Mouse (Mus musculus) myocyte (in vitro differentiated cells): ENCODE results near the gene Spata7.

Experiments used
- CEBPB ChIP-seq: IDR thresholded peaks from 2 replicates; pipeline ENCODE4 v1.6.1; 2011; ENCODE audit warnings: mild to moderate bottlenecking, moderate library complexity; ENCODE audit not compliant: poor library complexity, insufficient read depth, severe bottlenecking
- E2F4 ChIP-seq: IDR thresholded peaks from one replicate; pipeline ENCODE4 v1.6.1; 2011; ENCODE audit warnings: mild to moderate bottlenecking, control low read depth, moderate library complexity; ENCODE audit not compliant: insufficient read depth
- MAX ChIP-seq: IDR thresholded peaks from one replicate; pipeline ENCODE4 v1.6.1; 2011; ENCODE audit warnings: low read depth, mild to moderate bottlenecking, control low read depth
- MYOD1 ChIP-seq, 3 experiments: IDR thresholded peaks; one replicate each; pipeline ENCODE4 v1.6.1; 2011; ENCODE audit warnings: control low read depth in 2 of 3, low read depth in 2 of 3, mild to moderate bottlenecking in 2 of 3, moderate library complexity in 1 of 3; ENCODE audit not compliant: insufficient read length in 2 of 3, control insufficient read depth in 1 of 3
- MYOG ChIP-seq, 3 experiments: IDR thresholded peaks; one replicate each; pipeline ENCODE4 v1.6.1; 2011; ENCODE audit warnings: control low read depth in 2 of 3, low read depth in 2 of 3, mild to moderate bottlenecking in 2 of 3; ENCODE audit not compliant: insufficient read length in 2 of 3, control insufficient read depth in 1 of 3, insufficient read depth in 1 of 3
- POLR2A ChIP-seq: IDR thresholded peaks from one replicate; pipeline ENCODE4 v1.6.1; 2011; ENCODE audit warnings: low read depth, mild to moderate bottlenecking, control low read depth, moderate library complexity; ENCODE audit not compliant: insufficient read length
- POLR2AphosphoS2 ChIP-seq: IDR thresholded peaks from one replicate; pipeline ENCODE4 v1.6.1; 2011; ENCODE audit warnings: low read depth, control low read depth; ENCODE audit not compliant: insufficient read length
- SRF ChIP-seq: IDR thresholded peaks from one replicate; pipeline ENCODE4 v1.6.1; 2011; ENCODE audit warnings: low read depth; ENCODE audit not compliant: control insufficient read depth, insufficient read length
- TCF12 ChIP-seq: IDR thresholded peaks from one replicate; pipeline ENCODE4 v1.6.1; 2011; ENCODE audit warnings: mild to moderate bottlenecking, control low read depth; ENCODE audit not compliant: poor library complexity, insufficient read depth, severe bottlenecking
- TCF3 ChIP-seq: IDR thresholded peaks from one replicate; pipeline ENCODE4 v1.6.1; 2011; ENCODE audit warnings: low read depth, control low read depth; ENCODE audit not compliant: insufficient read length
- USF1 ChIP-seq: IDR thresholded peaks from one replicate; pipeline ENCODE4 v1.6.1; 2011; ENCODE audit warnings: low read depth, mild to moderate bottlenecking, control low read depth, moderate library complexity

DNA sequence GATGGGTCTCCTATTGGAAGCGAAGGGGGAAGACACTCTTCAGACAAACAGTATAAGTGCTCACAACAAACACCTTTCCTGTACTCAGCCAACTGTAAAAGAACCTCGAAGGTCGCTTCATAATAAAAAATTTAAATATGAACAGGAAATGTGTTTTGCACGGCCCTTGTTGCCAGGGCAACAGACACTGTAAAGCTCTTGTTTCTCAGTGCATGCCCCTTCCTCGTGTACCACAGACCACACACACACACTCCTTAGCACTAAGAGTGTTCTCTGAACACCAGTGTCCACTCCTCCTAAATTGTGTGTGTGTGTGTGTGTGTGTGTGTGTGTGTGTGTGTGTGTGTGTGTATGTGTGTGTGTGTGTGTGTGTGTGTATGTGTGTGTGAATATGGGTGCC, 12.2 kb upstream of the Spata7 start:
- no peak for TF ChIP-seq MAX
- TF ChIP-seq MYOG (IDR thresholded peaks at IDR 0.05; ENCODE audit: control insufficient read depth in 1 of 3, insufficient read depth in 1 of 3, insufficient read length in 2 of 3, low read depth in 2 of 3): no peak
- TF ChIP-seq POLR2A: no peak
- no peak for TF ChIP-seq USF1
- TF ChIP-seq MYOD1 (IDR thresholded peaks at IDR 0.05; ENCODE audit: control insufficient read depth in 1 of 3, insufficient read length in 2 of 3, low read depth in 2 of 3): no peak
- no peak for TF ChIP-seq TCF12
- TF ChIP-seq CEBPB: no peak
- no peak for TF ChIP-seq POLR2AphosphoS2
- TF ChIP-seq E2F4: no peak
- no peak for TF ChIP-seq TCF3
- no peak for TF ChIP-seq SRF
